Mouse (Mus musculus) embryonic fibroblast, embryonic 13.5 days (primary cell): ENCODE results near the gene Cd93. TPM values are rescaled to one million over a fixed set of nuclear protein-coding genes. Genes with fewer than 3 reads are reported as not detected.

Source experiments
- H3K27ac ChIP-seq: 2 replicates; pipeline ENCODE4 v1.5.1; 2012; ENCODE audit warnings: low read length, control low read depth, inconsistent platforms; ENCODE audit not compliant: insufficient read depth
- H3K4me1 ChIP-seq: 2 replicates; pipeline ENCODE4 v1.6.1; 2011; ENCODE audit warnings: low read length; ENCODE audit not compliant: control insufficient read depth, insufficient read depth
- H3K4me3 ChIP-seq: 2 replicates; pipeline ENCODE4 v1.5.1; 2011; ENCODE audit warnings: mild to moderate bottlenecking, control low read depth, low read length; ENCODE audit not compliant: insufficient read depth
- CTCF ChIP-seq: IDR thresholded peaks from 2 replicates; pipeline ENCODE4 v1.5.1; 2011; ENCODE audit warnings: mild to moderate bottlenecking, control low read depth, low read length, moderate library complexity, borderline replicate concordance; ENCODE audit not compliant: insufficient read depth
- POLR2A ChIP-seq: IDR thresholded peaks from 2 replicates; pipeline ENCODE4 v1.6.1; 2011; ENCODE audit warnings: low read depth, mild to moderate bottlenecking, control low read depth, low read length, moderate library complexity
- polyA plus RNA-seq: library from polyadenylated mRNA; stranded (reverse); fragments of >200 nt; gene quantifications from 2 replicates; pipeline ENCODE4 v1.2.4, GENCODE M21; 2011; ENCODE audit warnings: low read depth; ENCODE audit not compliant: missing spikeins, insufficient read length

Gene Cd93
- polyA plus RNA-seq, 1 experiment: 1.1 TPM

DNA sequence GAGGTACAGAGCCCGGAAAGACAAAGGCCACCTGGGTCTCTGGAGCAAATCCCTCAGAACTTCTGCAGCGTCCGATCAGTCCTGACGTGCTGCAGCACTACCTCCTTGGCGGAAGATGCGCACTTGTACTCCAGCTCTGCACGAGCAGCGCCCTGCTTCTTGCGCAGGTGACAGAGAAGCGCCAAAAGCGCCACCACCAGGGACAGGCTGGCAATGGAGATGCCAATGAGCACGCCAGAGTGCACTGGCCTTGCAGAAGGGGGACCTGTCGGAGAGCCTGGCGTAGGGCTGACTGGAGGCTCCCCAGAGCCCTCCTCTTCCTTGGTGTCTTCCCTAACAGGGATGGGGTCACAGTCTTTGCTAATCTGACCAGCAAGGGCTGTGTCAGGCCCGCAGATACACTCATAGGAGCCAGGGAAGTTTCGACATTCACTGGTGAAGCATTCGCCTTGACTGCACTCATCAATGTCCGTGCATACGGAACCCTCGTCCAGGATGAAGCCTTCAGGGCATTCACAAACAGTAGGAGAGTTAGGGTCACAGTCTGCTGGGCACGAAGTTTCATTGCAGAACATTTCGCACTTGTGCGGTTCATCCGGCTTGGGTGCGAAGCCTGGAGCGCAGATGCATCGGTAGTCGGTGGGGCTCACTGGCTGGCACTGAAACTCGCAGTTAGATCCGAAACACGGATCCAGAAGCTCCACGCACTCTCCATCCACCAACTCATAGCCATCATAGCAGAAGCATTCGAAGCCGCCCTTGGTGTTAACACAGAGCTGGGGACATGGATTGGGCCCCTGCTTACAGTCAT lies 37.0 kb downstream of the Cd93 start:
- no peak overlapping the region for H3K27ac ChIP-seq
- TF ChIP-seq CTCF (peak; percentile 46; the same call in 1 of the 2 replicates), POLR2A (0 out of 2 replicates have a peak, but pooled peaks have one; percentile 32)

DNA sequence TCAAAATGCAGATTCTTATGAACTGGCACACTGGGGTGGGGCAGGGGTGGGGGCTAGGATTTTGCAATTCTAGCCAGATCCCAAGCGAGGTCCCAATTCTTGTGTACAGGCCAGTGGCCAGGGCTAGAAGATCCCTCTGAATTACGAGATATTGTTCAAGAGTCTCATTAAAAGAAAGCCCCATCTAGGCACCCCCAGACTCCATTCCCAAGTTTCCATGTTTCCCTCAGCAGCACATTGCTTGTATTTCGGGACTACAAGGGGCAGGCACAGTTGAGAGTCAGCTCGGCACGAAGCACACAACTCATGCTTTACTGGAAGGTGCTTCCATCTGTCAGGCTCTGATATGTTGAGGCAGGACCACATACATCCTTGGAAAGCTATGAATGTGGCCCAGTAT lies 38.5 kb downstream of the Cd93 start:
- TF ChIP-seq CTCF: no peak
- no peak for TF ChIP-seq POLR2A
- Histone ChIP-seq H3K4me3 (peak overlapping the region; percentile 37), H3K4me1 (peaks cover 14% of the 10 kb centered on the region)

More for the DNA sequence above, 37.0 kb downstream of the Cd93 start:
- H3K4me3 ChIP-seq: peak overlapping the region; percentile 31
- peaks cover 11% of the 10 kb centered on the region; the same call in 1 of the 2 replicates for H3K4me1 ChIP-seq

DNA sequence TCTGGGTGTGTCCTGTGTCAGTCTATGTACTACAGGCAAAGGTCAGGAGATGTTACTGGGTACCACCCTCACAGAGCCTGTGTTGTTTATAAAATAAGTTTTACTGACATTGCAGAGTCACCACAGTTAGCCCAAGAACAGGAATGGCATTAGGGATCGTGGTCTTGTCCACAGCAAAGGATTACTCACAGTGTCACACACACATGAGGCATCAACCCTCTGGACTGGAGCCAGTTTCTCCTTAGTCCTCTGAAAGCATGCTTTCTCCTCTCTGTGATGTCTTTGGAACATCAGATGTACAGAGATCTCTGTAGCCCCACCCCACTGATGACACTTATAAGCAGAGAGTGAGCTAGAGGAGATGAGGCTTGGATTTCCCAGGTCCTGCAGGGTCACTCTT lies 41.1 kb downstream of the Cd93 start:
- no peak for TF ChIP-seq CTCF
- TF ChIP-seq POLR2A: no peak
- H3K27ac ChIP-seq: no peak overlapping the region
- H3K4me1 ChIP-seq: peaks cover 22% of the 10 kb centered on the region
- H3K4me3 ChIP-seq: no peak overlapping the region

More for the DNA sequence above, 38.5 kb downstream of the Cd93 start:
- H3K27ac ChIP-seq: no peak overlapping the region

DNA sequence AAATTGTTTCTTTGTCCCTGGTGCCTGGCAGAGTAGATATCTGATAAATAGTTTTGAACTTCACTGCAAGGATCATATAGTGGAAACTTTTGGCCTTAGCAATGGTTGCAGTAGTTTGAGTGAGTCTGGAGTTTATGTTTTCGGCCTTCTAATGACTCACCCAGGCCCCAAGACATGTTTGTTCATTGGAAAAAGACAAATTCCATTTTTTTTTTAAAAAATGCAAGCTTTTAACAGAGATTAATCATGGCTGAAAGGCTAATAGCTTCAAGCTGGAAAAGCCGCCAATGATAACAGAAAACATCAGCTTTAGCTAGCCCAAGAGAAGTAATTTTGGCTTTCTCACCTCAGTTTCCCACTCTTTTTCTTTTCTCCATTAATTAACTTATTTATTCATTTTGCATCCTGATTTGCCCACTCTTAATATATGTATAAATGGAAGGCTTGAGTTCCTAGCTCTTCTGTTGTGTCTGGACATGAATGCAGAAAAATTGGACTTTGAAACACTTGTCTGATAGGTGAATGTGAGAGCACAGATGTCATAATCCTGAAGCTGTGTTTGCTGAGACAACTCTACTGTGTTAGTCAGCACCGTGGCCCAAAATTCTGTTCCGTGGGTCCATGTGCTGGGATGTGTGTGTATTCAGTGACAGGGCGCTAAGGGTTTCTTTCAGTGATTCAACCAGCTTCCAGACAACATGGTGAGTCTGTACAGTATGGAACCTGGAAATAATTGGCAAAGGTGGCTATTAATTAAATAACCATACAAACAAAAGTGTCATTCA lies 44.3 kb downstream of the Cd93 start:
- H3K4me3 ChIP-seq: no peak overlapping the region
- TF ChIP-seq POLR2A: no peak
- no peak for TF ChIP-seq CTCF
- H3K27ac ChIP-seq: peak overlapping the region; percentile 74
- H3K4me1 ChIP-seq: peaks cover 25% of the 10 kb centered on the region

DNA sequence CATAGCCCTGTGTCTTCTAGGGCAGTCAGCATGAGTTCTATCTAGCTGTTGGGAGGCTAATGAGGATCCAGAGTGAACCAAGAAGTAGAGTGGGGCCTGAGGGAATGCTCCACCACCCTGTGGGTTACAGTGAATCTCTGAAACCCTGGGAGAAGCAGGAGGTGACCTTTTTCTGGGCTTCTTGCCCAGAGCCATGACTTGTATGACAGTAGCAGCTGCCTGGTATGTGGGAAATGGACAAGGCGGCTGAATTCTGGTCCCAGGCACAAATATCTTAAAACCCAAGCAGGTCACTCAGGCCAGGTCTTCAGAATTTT lies 45.6 kb downstream of the Cd93 start:
- TF ChIP-seq POLR2A (no peak), CTCF (no peak)
- peaks cover 25% of the 10 kb centered on the region for H3K4me1 ChIP-seq
- no peak overlapping the region for H3K4me3 ChIP-seq
- peak overlapping the region; percentile 54 for H3K27ac ChIP-seq

DNA sequence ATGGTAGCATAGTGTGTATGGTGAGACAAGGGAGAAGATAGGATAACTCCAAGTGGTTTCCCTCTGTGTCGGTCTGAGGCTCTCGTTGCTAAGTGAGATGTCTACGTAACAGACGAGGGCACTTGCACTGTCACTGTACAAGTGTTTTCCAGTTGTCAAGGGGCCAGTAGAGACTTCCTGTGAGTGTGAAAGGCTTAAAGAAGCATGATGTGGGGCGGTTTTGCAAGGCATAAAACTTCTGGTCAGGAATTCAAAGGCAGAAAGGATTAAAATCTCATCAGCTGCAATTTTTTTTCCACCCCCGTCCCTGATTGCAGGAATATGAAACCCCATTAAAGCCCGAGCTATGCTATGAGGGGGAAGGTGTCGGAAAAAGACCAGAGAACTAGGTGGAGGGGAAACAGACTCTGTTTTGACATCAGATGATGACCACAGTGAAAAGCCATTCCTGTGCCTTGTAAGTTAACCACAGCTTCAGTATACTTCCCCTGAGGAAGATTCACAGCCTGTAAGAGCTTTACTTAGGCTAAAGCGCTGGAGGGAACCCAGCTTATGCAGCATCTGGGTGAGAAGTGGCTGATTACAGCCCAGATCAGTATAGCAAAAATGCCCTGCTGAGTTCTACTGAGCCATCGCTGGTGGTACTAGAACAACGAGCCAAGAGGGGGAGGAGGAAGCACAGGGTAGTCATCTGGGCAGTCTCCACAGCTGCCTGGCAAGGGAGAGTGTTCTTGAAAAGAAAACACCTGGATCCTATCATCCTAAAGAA lies 46.2 kb downstream of the Cd93 start:
- H3K27ac ChIP-seq: peak overlapping the region; percentile 54
- peaks cover 22% of the 10 kb centered on the region for H3K4me1 ChIP-seq
- no peak overlapping the region for H3K4me3 ChIP-seq
- TF ChIP-seq POLR2A (no peak), CTCF (no peak)

DNA sequence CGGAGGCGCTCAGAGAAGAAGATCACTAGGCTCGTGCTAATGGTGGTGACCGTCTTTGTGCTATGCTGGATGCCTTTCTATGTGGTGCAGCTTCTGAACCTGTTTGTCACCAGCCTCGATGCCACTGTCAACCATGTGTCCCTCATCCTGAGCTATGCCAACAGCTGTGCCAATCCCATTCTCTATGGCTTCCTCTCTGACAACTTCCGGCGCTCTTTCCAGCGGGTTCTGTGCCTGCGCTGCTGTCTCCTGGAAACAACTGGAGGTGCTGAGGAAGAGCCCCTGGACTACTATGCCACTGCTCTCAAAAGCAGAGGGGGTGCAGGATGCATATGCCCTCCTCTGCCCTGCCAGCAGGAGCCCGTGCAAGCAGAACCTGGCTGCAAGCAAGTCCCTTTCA lies 47.2 kb downstream of the Cd93 start:
- H3K4me1 ChIP-seq: peaks cover 19% of the 10 kb centered on the region
- H3K27ac ChIP-seq: no peak overlapping the region
- H3K4me3 ChIP-seq: no peak overlapping the region
- TF ChIP-seq CTCF (no peak), POLR2A (no peak)

DNA sequence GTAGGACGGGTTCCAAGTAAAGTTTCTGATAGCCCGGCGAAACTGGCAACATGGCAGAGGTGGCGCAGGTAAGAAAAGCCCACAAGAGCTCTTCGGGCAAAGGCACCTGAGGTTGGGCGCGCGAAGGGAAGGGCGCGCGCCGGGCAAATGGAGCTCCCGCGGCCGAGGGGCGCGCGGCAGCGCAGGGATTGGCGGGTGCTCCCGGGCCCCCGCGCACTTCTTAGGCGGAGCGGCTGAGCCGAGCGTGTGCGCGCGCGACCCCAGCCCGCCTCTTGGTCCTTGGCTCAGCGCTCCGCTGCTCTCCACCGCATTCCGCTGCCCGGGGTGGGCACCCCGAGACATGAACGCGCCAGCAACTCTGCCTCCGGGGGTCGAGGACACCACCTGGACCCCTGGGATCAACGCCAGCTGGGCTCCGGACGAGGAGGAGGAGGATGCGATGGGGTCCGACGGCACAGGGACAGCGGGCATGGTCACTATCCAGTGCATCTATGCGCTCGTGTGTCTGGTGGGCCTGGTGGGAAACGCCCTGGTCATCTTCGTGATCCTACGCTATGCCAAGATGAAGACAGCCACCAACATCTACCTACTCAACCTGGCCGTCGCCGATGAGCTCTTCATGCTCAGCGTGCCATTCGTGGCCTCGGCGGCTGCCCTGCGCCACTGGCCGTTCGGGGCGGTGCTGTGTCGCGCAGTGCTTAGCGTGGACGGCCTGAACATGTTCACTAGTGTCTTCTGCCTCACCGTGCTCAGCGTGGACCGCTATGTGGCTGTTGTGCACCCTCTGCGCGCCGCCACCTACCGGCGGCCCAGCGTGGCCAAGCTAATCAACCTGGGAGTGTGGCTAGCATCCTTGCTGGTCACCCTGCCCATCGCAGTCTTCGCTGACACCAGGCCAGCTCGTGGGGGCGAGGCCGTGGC lies 48.0 kb downstream of the Cd93 start, which contains the start of gene Sstr4:
Gene Sstr4 (plus strand): TSS at position 214 of the 921 bp plus-strand sequence.
- H3K4me1 ChIP-seq: peaks cover 17% of the 10 kb centered on the region
- H3K27ac ChIP-seq: no peak within 1 kb of the TSS
- peak within 1 kb of the TSS; percentile 26 for H3K4me3 ChIP-seq
- TF ChIP-seq POLR2A (no peak), CTCF (peak; percentile 88; the same call in 1 of the 2 replicates)
